Mouse (Mus musculus): ENCODE results near the gene Vmn1r229.

The Vmn1r229 gene

GRCm38 (mm10) chr17:20811255-20811654, at the start of gene Vmn1r229:
TSS of gene Vmn1r229 (plus strand) at chr17:20811555.
- in situ Hi-C loops (cut with MboI), result no loop called here

- in situ Hi-C loops (cut with MboI), result no loop called here
Measured at GRCm38 (mm10) chr17:20786057-20786456, 25.3 kb upstream of the Vmn1r229 start, which contains the start of gene Vmn1r228. TSS of gene Vmn1r228 (minus strand) at chr17:20786157.

GRCm38 (mm10) chr17:20840144-20840543, 28.8 kb downstream of the Vmn1r229 start, which contains the start of gene Vmn1r230:
TSS of gene Vmn1r230 (plus strand) at chr17:20840444.
- in situ Hi-C loops (cut with MboI), result no loop called here

Measured in mature B cell (primary cell).